Mouse (Mus musculus): ENCODE results near the gene Sorcs3.

Sorcs3 gene

DNA sequence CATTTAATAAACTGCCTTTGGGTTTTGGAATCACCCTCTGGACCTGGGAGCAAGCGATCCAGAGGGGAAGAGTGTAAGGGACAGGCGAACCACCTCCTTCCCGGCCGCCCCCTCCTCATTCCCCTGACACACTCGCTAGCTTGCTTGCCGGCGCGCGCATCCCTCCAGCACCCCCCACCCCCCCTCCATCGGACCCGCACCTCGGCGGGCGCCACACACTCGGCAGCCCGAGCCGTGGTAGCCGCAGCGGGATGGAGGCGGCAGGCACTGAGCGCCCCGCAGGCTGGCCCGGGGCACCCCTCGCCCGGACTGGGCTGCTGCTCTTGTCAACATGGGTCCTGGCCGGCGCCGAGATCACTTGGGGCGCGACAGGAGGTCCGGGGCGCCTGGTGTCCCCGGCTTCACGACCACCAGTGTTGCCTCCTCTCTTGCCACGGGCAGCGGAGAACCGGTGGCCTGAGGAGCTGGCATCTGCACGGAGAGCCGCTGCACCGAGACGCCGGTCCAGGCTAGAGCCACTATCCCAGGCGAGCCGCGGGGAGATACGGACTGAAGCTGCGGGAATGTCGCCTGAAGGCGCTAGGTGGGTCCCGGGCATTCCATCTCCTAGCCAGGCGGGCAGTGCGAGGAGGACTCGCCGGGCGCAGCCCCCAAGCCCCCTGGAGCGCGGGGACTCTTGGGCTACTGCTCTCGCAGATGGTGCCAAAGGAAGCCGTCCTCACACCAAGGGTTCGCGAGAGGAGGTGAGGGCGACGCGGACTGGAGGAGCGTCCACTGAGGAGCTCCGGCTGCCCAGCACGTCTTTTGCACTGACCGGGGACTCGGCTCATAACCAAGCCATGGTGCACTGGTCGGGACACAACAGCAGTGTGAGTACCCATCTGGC, at the start of gene Sorcs3:
Sorcs3 (plus strand) TSS at position 97 of the 886 bp plus-strand sequence.
- DNase-seq (ENCODE audit: low read depth): no peak

- DNase-seq (ENCODE audit: low read depth): no peak
Measured at GRCm38 (mm10) chr19:48165341-48165740, 40.5 kb upstream of the Sorcs3 start.

DNA sequence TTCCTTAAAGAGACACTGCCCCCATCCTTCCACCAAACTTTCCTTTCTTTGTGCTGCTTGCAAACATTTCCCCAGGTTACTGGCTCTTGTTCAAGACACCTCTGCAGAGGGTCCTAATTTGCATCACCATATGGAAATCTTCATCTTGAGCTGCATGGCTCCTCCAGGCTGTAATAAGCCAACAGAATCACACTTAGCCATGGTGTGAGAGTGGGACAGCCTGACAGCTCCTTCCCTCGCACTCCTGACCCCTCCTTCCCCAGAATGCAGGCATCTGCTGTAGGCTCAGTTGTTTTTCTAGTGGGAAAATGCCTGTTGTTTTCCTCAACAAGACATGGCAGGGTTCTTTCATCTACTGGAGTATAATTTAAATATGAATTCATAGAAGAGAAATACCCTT, 38.7 kb upstream of the Sorcs3 start:
- DNase-seq (ENCODE audit: low read depth): no peak

- no peak for DNase-seq (ENCODE audit: low read depth)
Measured at GRCm38 (mm10) chr19:48168284-48168683, 37.5 kb upstream of the Sorcs3 start.

DNA sequence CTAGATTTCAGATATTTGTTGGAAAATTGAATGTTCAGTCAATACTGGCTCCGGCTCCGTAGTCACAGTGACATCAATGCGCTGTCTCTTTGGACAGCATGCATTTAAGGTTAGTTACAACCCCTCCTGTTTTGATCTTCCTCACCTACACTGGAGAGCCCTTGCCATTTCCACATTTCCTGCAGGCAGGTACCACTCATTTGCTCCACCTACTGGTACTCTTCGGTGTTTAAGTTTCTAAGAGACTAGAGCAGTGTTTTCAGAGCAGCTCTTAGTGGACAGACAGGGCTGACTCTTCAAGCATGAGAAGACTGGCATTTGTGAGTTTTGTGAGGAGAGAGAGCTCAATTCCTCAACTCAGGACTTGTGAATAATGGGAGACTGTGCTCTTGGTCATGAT, 31.1 kb upstream of the Sorcs3 start:
- no peak for DNase-seq (ENCODE audit: low read depth)

GRCm38 (mm10) chr19:48203928-48204470, 1.8 kb upstream of the Sorcs3 start:
- no peak for DNase-seq (ENCODE audit: low read depth)

DNA sequence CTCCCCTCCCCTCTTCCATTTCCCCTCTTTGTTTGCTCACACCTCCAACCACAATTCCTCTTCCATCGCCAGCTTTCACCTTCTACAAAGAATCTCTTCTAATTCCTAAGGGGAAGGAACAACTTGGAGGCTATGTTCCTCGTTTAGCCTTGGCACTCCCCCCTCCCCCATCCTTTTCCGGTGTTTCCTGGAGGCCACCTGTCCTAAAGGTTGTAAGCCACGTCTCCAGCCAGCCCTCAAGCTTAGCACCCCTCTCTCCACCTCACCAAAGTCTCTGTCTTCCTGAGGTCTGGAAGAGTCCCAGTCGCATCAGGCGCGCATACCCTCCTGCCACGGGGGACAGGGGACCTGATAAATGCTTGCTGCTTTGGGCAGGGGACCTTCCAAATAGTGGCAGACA, 1.3 kb upstream of the Sorcs3 start:
- DNase-seq (ENCODE audit: low read depth): no peak

DNA sequence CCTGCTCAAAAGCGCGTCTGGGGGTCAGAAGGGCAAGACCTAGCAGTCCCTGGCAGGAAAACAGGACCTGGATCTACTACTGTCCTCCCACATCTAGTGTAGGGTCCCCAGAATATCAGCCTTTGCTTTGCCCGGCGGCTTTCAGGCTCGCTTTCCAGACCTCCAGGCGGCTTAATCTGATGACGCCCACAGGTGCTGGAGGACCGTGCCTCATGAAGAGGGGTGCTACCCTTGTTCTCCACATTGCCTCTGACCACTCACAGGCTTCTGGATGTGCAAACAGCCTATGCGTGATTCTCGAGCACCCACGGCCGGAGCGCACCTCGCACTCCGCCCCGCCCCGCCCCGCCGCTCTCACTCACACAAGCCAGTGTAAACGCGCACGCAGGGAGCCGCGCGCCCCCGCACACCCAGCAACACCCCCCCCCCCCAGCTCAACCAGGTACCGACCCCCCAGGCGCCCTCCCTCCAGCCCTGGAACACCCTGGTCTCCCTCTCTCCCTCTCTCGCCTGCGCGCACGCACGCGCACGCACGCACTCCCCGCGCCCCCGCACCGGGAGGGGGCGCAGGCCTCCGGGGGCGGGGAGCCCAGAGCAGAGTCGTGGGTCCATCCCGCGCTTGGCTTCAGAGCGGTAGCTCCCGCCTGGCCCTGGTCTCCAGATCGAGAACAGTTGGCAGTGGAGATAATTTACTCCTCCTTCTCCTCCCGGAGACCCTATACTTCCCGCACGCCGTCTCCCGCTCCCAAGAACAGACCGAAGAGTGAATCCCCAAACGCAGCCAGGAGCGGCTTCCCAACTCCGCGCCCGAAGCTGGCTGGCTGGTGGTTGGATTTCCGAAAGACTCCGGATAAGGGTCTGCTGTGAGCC, 698 bp upstream of the Sorcs3 start:
- DNase-seq (ENCODE audit: low read depth): no peak

DNA sequence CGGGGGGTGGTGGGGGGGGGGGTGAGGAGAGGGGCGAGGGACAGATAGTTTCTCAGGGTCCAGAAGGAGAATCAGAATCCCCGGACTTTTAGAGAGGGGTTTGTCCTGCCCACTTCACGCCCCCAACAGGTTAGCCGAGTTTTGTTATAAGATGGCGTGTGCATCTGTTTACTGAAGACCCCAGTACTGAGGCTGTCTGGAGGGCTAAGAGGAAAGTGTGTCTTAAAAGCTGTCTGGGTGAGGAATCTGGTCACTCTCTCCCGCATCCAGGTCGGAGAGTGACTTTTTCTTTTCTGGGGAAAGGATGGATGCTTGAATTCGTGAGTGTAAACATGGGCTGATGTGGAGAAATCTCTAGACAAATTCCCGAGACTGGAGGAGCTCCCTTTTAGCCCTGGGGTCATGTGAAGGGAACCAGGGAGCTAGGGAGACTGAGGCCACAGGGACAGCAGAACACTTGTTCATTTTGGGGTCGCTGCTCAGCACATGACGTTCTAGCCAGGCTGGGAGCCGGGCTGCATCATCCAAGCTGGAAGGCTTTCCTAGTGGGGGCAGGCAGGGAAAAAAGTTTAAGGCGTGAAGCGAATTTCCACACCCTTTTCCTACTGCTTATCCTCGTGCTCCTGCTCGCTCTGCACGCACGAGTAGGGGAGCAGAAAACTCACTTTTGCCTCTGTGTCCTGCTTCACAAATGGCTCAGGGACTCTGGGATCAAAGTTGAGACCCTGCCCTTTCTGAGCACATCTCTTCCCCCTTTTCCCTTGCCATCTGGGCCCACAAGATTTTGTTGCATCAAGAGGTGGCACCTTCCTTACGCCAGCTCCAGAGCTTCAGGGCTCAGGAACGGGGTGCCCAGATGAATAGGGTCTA, 1.3 kb downstream of the Sorcs3 start:
- no peak for DNase-seq (ENCODE audit: low read depth)

GRCm38 (mm10) chr19:48207731-48208370, 2.0 kb downstream of the Sorcs3 start:
- DNase-seq (ENCODE audit: low read depth): no peak

GRCm38 (mm10) chr19:48215379-48215778, 9.6 kb downstream of the Sorcs3 start:
- DNase-seq (ENCODE audit: low read depth): no peak

- DNase-seq (ENCODE audit: low read depth): no peak
Measured at GRCm38 (mm10) chr19:48237786-48238372, 32.1 kb downstream of the Sorcs3 start.

DNA sequence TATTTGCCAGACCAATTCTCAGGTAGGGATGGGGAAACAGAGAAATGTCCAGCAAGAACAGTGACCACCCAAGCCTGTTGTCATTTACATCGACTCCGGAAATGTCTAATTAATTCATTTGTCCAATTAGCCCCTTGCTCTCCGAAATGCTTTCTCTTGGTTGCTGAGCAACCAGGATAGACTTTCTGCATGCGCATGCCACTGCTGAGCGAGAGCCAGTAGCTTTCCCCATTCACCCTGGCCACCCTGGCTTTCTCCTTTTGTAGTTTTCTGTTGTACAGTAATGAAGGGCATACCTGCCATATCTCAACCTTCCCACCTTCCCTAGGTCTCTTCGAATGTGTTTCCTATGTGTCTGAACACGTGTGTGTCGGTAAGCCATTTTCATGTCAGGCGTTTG, 32.6 kb downstream of the Sorcs3 start:
- no peak for DNase-seq (ENCODE audit: low read depth)

DNA sequence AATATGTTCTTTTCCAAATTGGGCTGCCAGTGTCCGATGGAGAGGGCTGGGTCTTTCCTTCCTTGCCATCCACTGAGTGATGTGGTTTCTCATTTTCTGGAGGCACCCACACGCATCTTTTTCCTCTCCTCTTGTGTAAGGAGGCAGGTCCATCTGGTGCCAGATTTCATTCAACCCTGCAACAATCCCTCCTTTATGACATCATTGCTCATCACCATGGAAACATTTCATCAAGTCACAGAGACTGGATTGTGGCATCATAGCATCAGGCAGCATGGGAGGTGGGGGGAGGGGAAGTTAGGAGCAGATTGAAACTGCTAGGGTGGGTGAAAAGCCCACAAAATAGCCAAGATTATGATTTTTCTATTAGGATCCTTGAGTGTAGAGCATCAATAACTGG, 35.1 kb downstream of the Sorcs3 start:
- no peak for DNase-seq (ENCODE audit: low read depth)

DNA sequence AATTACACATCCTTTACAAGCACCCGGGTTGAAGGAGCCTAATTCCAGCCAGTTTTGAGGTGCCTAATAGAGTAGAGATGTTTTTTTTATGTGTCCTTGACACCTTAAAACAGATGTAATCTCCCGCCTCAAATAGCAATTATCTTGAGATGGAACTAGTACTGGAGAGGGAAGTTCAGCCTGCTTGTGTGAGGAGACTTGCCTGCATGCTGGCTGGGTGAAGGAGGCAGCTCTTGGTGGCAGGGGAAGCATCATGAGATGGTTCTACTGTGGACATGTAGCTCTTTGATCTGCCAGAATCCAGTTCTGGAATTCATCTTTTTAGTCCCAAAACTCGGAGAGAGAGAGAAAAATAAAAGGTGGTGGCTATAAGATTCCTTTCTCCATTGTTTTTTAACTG, 38.2 kb downstream of the Sorcs3 start:
- no peak for DNase-seq (ENCODE audit: low read depth)

GRCm38 (mm10) chr19:48259223-48259622, 53.4 kb downstream of the Sorcs3 start:
- no peak for DNase-seq (ENCODE audit: low read depth)

GRCm38 (mm10) chr19:48260671-48261070, 54.8 kb downstream of the Sorcs3 start:
- DNase-seq (ENCODE audit: low read depth): no peak

DNA sequence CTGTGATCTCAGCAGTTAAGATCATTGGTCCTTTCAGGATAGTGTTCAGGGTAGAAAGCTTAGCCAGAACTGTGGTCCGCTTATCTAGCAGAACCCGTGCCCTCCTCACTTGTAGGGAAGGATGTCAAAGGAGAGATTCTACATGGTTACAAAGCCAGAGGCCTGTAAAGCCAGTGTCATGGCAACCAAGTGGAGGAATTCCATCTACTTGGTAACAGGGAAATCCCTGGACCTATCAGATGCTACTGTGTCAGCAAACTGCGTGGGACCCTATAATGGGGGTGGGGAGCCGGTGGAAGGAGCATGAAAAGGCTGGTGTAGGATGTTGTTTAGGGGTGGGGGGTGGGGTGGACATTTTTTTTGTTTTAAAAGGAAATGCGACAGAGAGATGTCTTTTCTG, 57.9 kb downstream of the Sorcs3 start:
- no peak for DNase-seq (ENCODE audit: low read depth)

DNA sequence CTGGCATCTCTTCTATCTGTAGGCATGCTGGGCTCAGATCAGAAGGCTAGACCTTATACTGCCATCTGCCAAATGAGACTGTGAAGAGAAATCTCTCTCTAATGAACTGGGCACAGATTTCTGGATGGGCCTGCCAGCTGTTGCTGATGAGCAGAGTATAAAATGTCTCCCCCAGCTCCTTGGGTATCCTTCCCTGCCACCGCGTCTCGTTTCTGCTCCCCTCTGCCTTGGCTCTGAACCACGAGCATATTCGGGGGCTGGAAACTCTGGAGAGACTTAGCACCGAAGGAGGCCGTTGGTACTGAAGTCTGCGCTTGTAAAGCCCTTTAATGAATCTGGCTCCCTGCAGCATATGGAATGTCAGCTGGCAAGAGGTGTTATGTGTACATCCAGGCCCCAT, 74.4 kb downstream of the Sorcs3 start:
- no peak for DNase-seq (ENCODE audit: low read depth)

GRCm38 (mm10) chr19:48282250-48282649, 76.4 kb downstream of the Sorcs3 start:
- DNase-seq (ENCODE audit: low read depth): no peak

GRCm38 (mm10) chr19:48283217-48283616, 77.4 kb downstream of the Sorcs3 start:
- no peak for DNase-seq (ENCODE audit: low read depth)

Data from 416B (cell line).